Mouse (Mus musculus): ENCODE data around the gene Afmid. TPM values are rescaled to one million over a fixed set of nuclear protein-coding genes. Genes with fewer than 3 reads are reported as not detected.
"Not testable (repeated sequence)": the region's sequence is repeated elsewhere in the genome, so short reads cannot be mapped to it uniquely, and the experiment has no call there.

Gene Afmid
- polyA plus RNA-seq, 1 experiment from 2014 or later, result 6.9 TPM

- ATAC-seq (ENCODE audit: low FRiP score, low read depth); H3K27me3 ChIP-seq; H3K4me2 ChIP-seq: not testable (repeated sequence)
Observed at GRCm38 (mm10) chr11:117815850-117816249, 9.9 kb upstream of the Afmid start.

GRCm38 (mm10) chr11:117816389-117816996, 9.2 kb upstream of the Afmid start:
- no peak overlapping the region for H3K4me3 ChIP-seq
- no peaks in the 10 kb centered on the region for H3K27me3 ChIP-seq
- WGBS, result 88% methylated on average over 13 of the region's 13 CpGs
- H3K9me3 ChIP-seq, result no peaks in the 10 kb centered on the region
- no peak overlapping the region for H3K4me2 ChIP-seq
- no peaks in the 10 kb centered on the region; the same call in 1 of the 2 replicates for H3K4me1 ChIP-seq (replicated peaks)
- H3K36me3 ChIP-seq, result no peaks in the 10 kb centered on the region
- no peak overlapping the region for H3K27ac ChIP-seq (replicated peaks)
- H3K9ac ChIP-seq, result no peak overlapping the region
- ATAC-seq (ENCODE audit: low FRiP score, low read depth), result no peak

More at GRCm38 (mm10) chr11:117815850-117816249, 9.9 kb upstream of the Afmid start:
- H3K27ac ChIP-seq (replicated peaks); H3K4me1 ChIP-seq (replicated peaks); H3K9me3 ChIP-seq; H3K36me3 ChIP-seq; H3K4me3 ChIP-seq; H3K9ac ChIP-seq: not testable (repeated sequence)
- WGBS, result 88% methylated on average over 9 of the region's 9 CpGs

GRCm38 (mm10) chr11:117819095-117819494, 6.6 kb upstream of the Afmid start:
- Histone ChIP-seq H3K27ac (replicated peaks) (no peak overlapping the region), H3K36me3 (no peaks in the 10 kb centered on the region), H3K4me3 (no peak overlapping the region), H3K4me1 (replicated peaks) (peaks cover 3% of the 10 kb centered on the region), H3K9ac (no peak overlapping the region), H3K27me3 (no peaks in the 10 kb centered on the region), H3K4me2 (no peak overlapping the region), H3K9me3 (no peaks in the 10 kb centered on the region)
- WGBS, result 60% methylated on average over 8 of the region's 8 CpGs
- ATAC-seq (ENCODE audit: low FRiP score, low read depth), result no peak

- Histone ChIP-seq H3K27me3 (no peaks in the 10 kb centered on the region), H3K4me2 (no peak overlapping the region), H3K4me3 (no peak overlapping the region), H3K36me3 (no peaks in the 10 kb centered on the region), H3K9ac (no peak overlapping the region), H3K4me1 (replicated peaks) (peaks cover 12% of the 10 kb centered on the region), H3K9me3 (no peaks in the 10 kb centered on the region), H3K27ac (replicated peaks) (no peak overlapping the region)
- 88% methylated on average over 7 of the region's 7 CpGs for WGBS
- no peak for ATAC-seq (ENCODE audit: low FRiP score, low read depth)
Observed at GRCm38 (mm10) chr11:117820173-117820572, 5.6 kb upstream of the Afmid start.

GRCm38 (mm10) chr11:117821868-117822267, 3.9 kb upstream of the Afmid start:
- H3K36me3 ChIP-seq, result no peaks in the 10 kb centered on the region
- no peaks in the 10 kb centered on the region for H3K9me3 ChIP-seq
- H3K9ac ChIP-seq, result no peak overlapping the region
- no peak overlapping the region for H3K4me2 ChIP-seq
- peaks cover 26% of the 10 kb centered on the region for H3K4me1 ChIP-seq (replicated peaks)
- no peak for ATAC-seq (ENCODE audit: low FRiP score, low read depth)
- 86% methylated on average over 9 of the region's 9 CpGs for WGBS
- no peak overlapping the region for H3K27ac ChIP-seq (replicated peaks)
- no peak overlapping the region for H3K4me3 ChIP-seq
- H3K27me3 ChIP-seq, result no peaks in the 10 kb centered on the region

- H3K27ac ChIP-seq (replicated peaks), result no peak overlapping the region
- H3K4me3 ChIP-seq, result no peak overlapping the region
- H3K9me3 ChIP-seq, result no peaks in the 10 kb centered on the region
- H3K9ac ChIP-seq, result no peak overlapping the region
- peaks cover 26% of the 10 kb centered on the region for H3K4me1 ChIP-seq (replicated peaks)
- 79% methylated on average over 7 of the region's 7 CpGs for WGBS
- H3K36me3 ChIP-seq, result no peaks in the 10 kb centered on the region
- ATAC-seq (ENCODE audit: low FRiP score, low read depth), result no peak
- H3K4me2 ChIP-seq, result no peak overlapping the region
- H3K27me3 ChIP-seq, result no peaks in the 10 kb centered on the region
Observed at GRCm38 (mm10) chr11:117822728-117823241, 2.9 kb upstream of the Afmid start.

GRCm38 (mm10) chr11:117823411-117823810, 2.3 kb upstream of the Afmid start:
- Histone ChIP-seq H3K27ac (replicated peaks) (no peak overlapping the region), H3K4me2 (no peak overlapping the region; the same call in 1 of the 2 replicates), H3K27me3 (no peaks in the 10 kb centered on the region), H3K9me3 (no peaks in the 10 kb centered on the region), H3K4me1 (replicated peaks) (peaks cover 31% of the 10 kb centered on the region), H3K4me3 (no peak overlapping the region), H3K9ac (no peak overlapping the region), H3K36me3 (no peaks in the 10 kb centered on the region)
- ATAC-seq (ENCODE audit: low FRiP score, low read depth), result no peak
- 94% methylated on average over 6 of the region's 6 CpGs for WGBS

GRCm38 (mm10) chr11:117824060-117824969, 1.4 kb upstream of the Afmid start:
- Histone ChIP-seq H3K4me3 (peak overlapping the region; percentile 39), H3K36me3 (no peaks in the 10 kb centered on the region), H3K27ac (replicated peaks) (peak overlapping the region; percentile 20; the same call in 1 of the 2 replicates), H3K9me3 (no peaks in the 10 kb centered on the region), H3K4me2 (peak overlapping the region; percentile 67), H3K9ac (peak overlapping the region; percentile 37; the same call in 1 of the 2 replicates), H3K27me3 (no peaks in the 10 kb centered on the region), H3K4me1 (replicated peaks) (peaks cover 38% of the 10 kb centered on the region)
- peak; percentile 72 for ATAC-seq (ENCODE audit: low FRiP score, low read depth)
- 18% methylated on average over 23 of the region's 23 CpGs for WGBS

GRCm38 (mm10) chr11:117826164-117826563, 440 bp downstream of the Afmid start:
- peaks cover 39% of the 10 kb centered on the region for H3K4me1 ChIP-seq (replicated peaks)

GRCm38 (mm10) chr11:117826916-117827315, 1.2 kb downstream of the Afmid start:
- no peak for ATAC-seq (ENCODE audit: low FRiP score, low read depth)
- Histone ChIP-seq H3K4me1 (replicated peaks) (peaks cover 39% of the 10 kb centered on the region), H3K4me2 (peak overlapping the region; percentile 67; the same call in 1 of the 2 replicates), H3K27ac (replicated peaks) (no peak overlapping the region), H3K9ac (no peak overlapping the region), H3K27me3 (no peaks in the 10 kb centered on the region), H3K4me3 (no peak overlapping the region), H3K36me3 (no peaks in the 10 kb centered on the region), H3K9me3 (no peaks in the 10 kb centered on the region)
- WGBS, result 75% methylated on average over 8 of the region's 8 CpGs

More at GRCm38 (mm10) chr11:117826164-117826563, 440 bp downstream of the Afmid start:
- H3K4me2 ChIP-seq, result peak overlapping the region; percentile 67
- H3K9me3 ChIP-seq, result no peaks in the 10 kb centered on the region
- peak overlapping the region; percentile 37; the same call in 1 of the 2 replicates for H3K9ac ChIP-seq
- no peak for ATAC-seq (ENCODE audit: low FRiP score, low read depth)
- H3K27me3 ChIP-seq, result no peaks in the 10 kb centered on the region
- WGBS, result 3% methylated on average over 5 of the region's 5 CpGs
- peak overlapping the region; percentile 54 for H3K27ac ChIP-seq (replicated peaks)
- H3K36me3 ChIP-seq, result no peaks in the 10 kb centered on the region
- peak overlapping the region; percentile 39 for H3K4me3 ChIP-seq

- Histone ChIP-seq H3K27me3 (no peaks in the 10 kb centered on the region), H3K27ac (replicated peaks) (no peak overlapping the region), H3K4me2 (no peak overlapping the region), H3K4me3 (no peak overlapping the region), H3K4me1 (replicated peaks) (peaks cover 44% of the 10 kb centered on the region), H3K36me3 (no peaks in the 10 kb centered on the region), H3K9me3 (no peaks in the 10 kb centered on the region), H3K9ac (no peak overlapping the region)
- no peak for ATAC-seq (ENCODE audit: low FRiP score, low read depth)
- WGBS, result 64% methylated on average over 3 of the region's 3 CpGs
Observed at GRCm38 (mm10) chr11:117827386-117827785, 1.7 kb downstream of the Afmid start.
